Mouse (Mus musculus): ENCODE measurements around the gene Rrnad1. TPM values are rescaled to one million over a fixed set of nuclear protein-coding genes. Genes with fewer than 3 reads are reported as not detected.

Rrnad1 gene
- 15.8 and 18.1 TPM in 2 replicates for polyA plus RNA-seq (2014; fragmentation: Nextera tagmentation; extraction: Ambion mirVana)

GRCm38 (mm10) chr3:87930078-87930795 lies at the start of gene Rrnad1, which contains the start of gene Isg20l2:
Gene Rrnad1 (minus strand): TSS chr3:87930717.
Gene Isg20l2 (plus strand): TSS chr3:87930314.
- ATAC-seq (ENCODE audit: low FRiP score) = peak; percentile 97
- H3K4me1 ChIP-seq (replicated peaks; ENCODE audit: control insufficient read depth, insufficient read depth, low read length) = peaks cover 34% of the 10 kb centered on the region
- 0% methylated on average over 68 of the region's 78 CpGs for WGBS

GRCm38 (mm10) chr3:87980085-87980484 lies 49.6 kb upstream of the Rrnad1 start:
- peaks cover 25% of the 10 kb centered on the region for H3K4me1 ChIP-seq (replicated peaks; ENCODE audit: control insufficient read depth, insufficient read depth, low read length)
- no peaks in the 10 kb centered on the region for H3K9me3 ChIP-seq (ENCODE audit: control insufficient read depth, low read length)
- no peak overlapping the region for H3K4me2 ChIP-seq (replicated peaks)
- ATAC-seq (ENCODE audit: low FRiP score) (no peak), DNase-seq (ENCODE audit: low spot score) (no peak)
- H3K27ac ChIP-seq = no peak overlapping the region
- H3K4me3 ChIP-seq (replicated peaks; ENCODE audit: low read length) = no peak overlapping the region
- 59% methylated on average over 3 of the region's 3 CpGs for WGBS
- no peaks in the 10 kb centered on the region for H3K27me3 ChIP-seq (ENCODE audit: control insufficient read depth, insufficient read depth, low read length)
- peaks cover 6% of the 10 kb centered on the region; the same call in 1 of the 2 replicates for H3K36me3 ChIP-seq (replicated peaks; ENCODE audit: control insufficient read depth, insufficient read depth)
- no peak overlapping the region for H3K9ac ChIP-seq

More at GRCm38 (mm10) chr3:87930078-87930795, at the start of gene Rrnad1, which contains the start of gene Isg20l2:
- Histone ChIP-seq H3K36me3 (replicated peaks; ENCODE audit: control insufficient read depth, insufficient read depth) (peaks cover 66% of the 10 kb centered on the region), H3K4me2 (replicated peaks) (peak within 1 kb of the TSS; percentile 71), H3K4me3 (replicated peaks; ENCODE audit: low read length) (peak within 1 kb of the TSS; percentile 66), H3K27me3 (ENCODE audit: control insufficient read depth, insufficient read depth, low read length) (no peaks in the 10 kb centered on the region), H3K27ac (peak within 1 kb of the TSS; percentile 89), H3K9ac (peak within 1 kb of the TSS; percentile 78), H3K9me3 (ENCODE audit: control insufficient read depth, low read length) (no peaks in the 10 kb centered on the region)
- peak; percentile 99 for DNase-seq (ENCODE audit: low spot score)

- Histone ChIP-seq H3K27ac (no peak overlapping the region), H3K4me3 (replicated peaks; ENCODE audit: low read length) (no peak overlapping the region), H3K36me3 (replicated peaks; ENCODE audit: control insufficient read depth, insufficient read depth) (peaks cover 6% of the 10 kb centered on the region; the same call in 1 of the 2 replicates), H3K4me1 (replicated peaks; ENCODE audit: control insufficient read depth, insufficient read depth, low read length) (peaks cover 29% of the 10 kb centered on the region), H3K27me3 (ENCODE audit: control insufficient read depth, insufficient read depth, low read length) (no peaks in the 10 kb centered on the region), H3K4me2 (replicated peaks) (no peak overlapping the region), H3K9ac (no peak overlapping the region), H3K9me3 (ENCODE audit: control insufficient read depth, low read length) (no peaks in the 10 kb centered on the region)
- ATAC-seq (ENCODE audit: low FRiP score) (no peak), DNase-seq (ENCODE audit: low spot score) (no peak)
- 77% methylated on average over 5 of the region's 5 CpGs for WGBS
Measured at GRCm38 (mm10) chr3:87979493-87979892, 49.0 kb upstream of the Rrnad1 start.

- H3K9ac ChIP-seq = peak overlapping the region; percentile 2; the same call in 1 of the 2 replicates
- no peaks in the 10 kb centered on the region for H3K9me3 ChIP-seq (ENCODE audit: control insufficient read depth, low read length)
- no peaks in the 10 kb centered on the region for H3K27me3 ChIP-seq (ENCODE audit: control insufficient read depth, insufficient read depth, low read length)
- peaks cover 6% of the 10 kb centered on the region; the same call in 1 of the 2 replicates for H3K36me3 ChIP-seq (replicated peaks; ENCODE audit: control insufficient read depth, insufficient read depth)
- 15% methylated on average over 12 of the region's 12 CpGs for WGBS
- H3K27ac ChIP-seq = peak overlapping the region; percentile 78
- peaks cover 27% of the 10 kb centered on the region; the same call in 1 of the 2 replicates for H3K4me1 ChIP-seq (replicated peaks; ENCODE audit: control insufficient read depth, insufficient read depth, low read length)
- H3K4me2 ChIP-seq (replicated peaks) = peak overlapping the region; percentile 78
- ATAC-seq (ENCODE audit: low FRiP score) (peak; percentile 49), DNase-seq (ENCODE audit: low spot score) (peak; percentile 61)
- H3K4me3 ChIP-seq (replicated peaks; ENCODE audit: low read length) = peak overlapping the region; percentile 3; the same call in 1 of the 2 replicates
Measured at GRCm38 (mm10) chr3:87974381-87974987, 44.0 kb upstream of the Rrnad1 start.

- DNase-seq (ENCODE audit: low spot score) = no peak
- 13% methylated on average over 14 of the region's 14 CpGs for WGBS
- peak overlapping the region; percentile 69 for H3K9ac ChIP-seq
Measured at GRCm38 (mm10) chr3:87973593-87974380, 43.3 kb upstream of the Rrnad1 start.

GRCm38 (mm10) chr3:87972776-87973175 lies 42.3 kb upstream of the Rrnad1 start:
- Histone ChIP-seq H3K27me3 (ENCODE audit: control insufficient read depth, insufficient read depth, low read length) (no peaks in the 10 kb centered on the region), H3K4me1 (replicated peaks; ENCODE audit: control insufficient read depth, insufficient read depth, low read length) (peaks cover 27% of the 10 kb centered on the region; the same call in 1 of the 2 replicates)

More at GRCm38 (mm10) chr3:87973593-87974380, 43.3 kb upstream of the Rrnad1 start:
- Histone ChIP-seq H3K4me1 (replicated peaks; ENCODE audit: control insufficient read depth, insufficient read depth, low read length) (peaks cover 27% of the 10 kb centered on the region; the same call in 1 of the 2 replicates), H3K4me2 (replicated peaks) (peak overlapping the region; percentile 78), H3K36me3 (replicated peaks; ENCODE audit: control insufficient read depth, insufficient read depth) (peaks cover 6% of the 10 kb centered on the region; the same call in 1 of the 2 replicates), H3K27me3 (ENCODE audit: control insufficient read depth, insufficient read depth, low read length) (no peaks in the 10 kb centered on the region), H3K27ac (peak overlapping the region; percentile 78), H3K4me3 (replicated peaks; ENCODE audit: low read length) (peak overlapping the region; percentile 47), H3K9me3 (ENCODE audit: control insufficient read depth, low read length) (no peaks in the 10 kb centered on the region)
- no peak for ATAC-seq (ENCODE audit: low FRiP score)

GRCm38 (mm10) chr3:87972203-87972664 lies 41.7 kb upstream of the Rrnad1 start:
- H3K27me3 ChIP-seq (ENCODE audit: control insufficient read depth, insufficient read depth, low read length) = no peaks in the 10 kb centered on the region
- peak overlapping the region; percentile 47 for H3K4me3 ChIP-seq (replicated peaks; ENCODE audit: low read length)
- ATAC-seq (ENCODE audit: low FRiP score) (0 out of 2 replicates have a peak, but pooled peaks have one; percentile 68), DNase-seq (ENCODE audit: low spot score) (no peak)
- no peaks in the 10 kb centered on the region for H3K9me3 ChIP-seq (ENCODE audit: control insufficient read depth, low read length)
- 1% methylated on average over 8 of the region's 8 CpGs for WGBS
- H3K4me2 ChIP-seq (replicated peaks) = peak overlapping the region; percentile 78
- peaks cover 27% of the 10 kb centered on the region; the same call in 1 of the 2 replicates for H3K4me1 ChIP-seq (replicated peaks; ENCODE audit: control insufficient read depth, insufficient read depth, low read length)
- H3K36me3 ChIP-seq (replicated peaks; ENCODE audit: control insufficient read depth, insufficient read depth) = peaks cover 6% of the 10 kb centered on the region; the same call in 1 of the 2 replicates
- peak overlapping the region; percentile 49 for H3K27ac ChIP-seq
- peak overlapping the region; percentile 69 for H3K9ac ChIP-seq

More at GRCm38 (mm10) chr3:87972776-87973175, 42.3 kb upstream of the Rrnad1 start:
- 13% methylated on average over 5 of the region's 5 CpGs for WGBS
- H3K9ac ChIP-seq = peak overlapping the region; percentile 69
- ATAC-seq (ENCODE audit: low FRiP score) (no peak), DNase-seq (ENCODE audit: low spot score) (no peak)
- peak overlapping the region; percentile 47 for H3K4me3 ChIP-seq (replicated peaks; ENCODE audit: low read length)
- H3K4me2 ChIP-seq (replicated peaks) = peak overlapping the region; percentile 78
- peak overlapping the region; percentile 78 for H3K27ac ChIP-seq
- H3K36me3 ChIP-seq (replicated peaks; ENCODE audit: control insufficient read depth, insufficient read depth) = peaks cover 6% of the 10 kb centered on the region; the same call in 1 of the 2 replicates
- H3K9me3 ChIP-seq (ENCODE audit: control insufficient read depth, low read length) = no peaks in the 10 kb centered on the region

GRCm38 (mm10) chr3:87971489-87972202 lies 41.1 kb upstream of the Rrnad1 start:
- H3K27ac ChIP-seq = peak overlapping the region; percentile 44
- H3K4me3 ChIP-seq (replicated peaks; ENCODE audit: low read length) = peak overlapping the region; percentile 47
- under 1% methylated on average over 52 of the region's 60 CpGs for WGBS
- ATAC-seq (ENCODE audit: low FRiP score) (peak; percentile 38; the same call in 1 of the 2 replicates), DNase-seq (ENCODE audit: low spot score) (no peak)
- peaks cover 27% of the 10 kb centered on the region; the same call in 1 of the 2 replicates for H3K4me1 ChIP-seq (replicated peaks; ENCODE audit: control insufficient read depth, insufficient read depth, low read length)
- no peaks in the 10 kb centered on the region for H3K27me3 ChIP-seq (ENCODE audit: control insufficient read depth, insufficient read depth, low read length)
- peaks cover 6% of the 10 kb centered on the region; the same call in 1 of the 2 replicates for H3K36me3 ChIP-seq (replicated peaks; ENCODE audit: control insufficient read depth, insufficient read depth)
- no peaks in the 10 kb centered on the region for H3K9me3 ChIP-seq (ENCODE audit: control insufficient read depth, low read length)
- H3K9ac ChIP-seq = peak overlapping the region; percentile 69
- peak overlapping the region; percentile 78 for H3K4me2 ChIP-seq (replicated peaks)

All from hindbrain, embryonic 14.5 days (tissue).